Mouse (Mus musculus) E14TG2a.4 (cell line): ENCODE measurements around the gene Mrps35.

Experiments used
- CTCF ChIP-seq: conservative IDR thresholded peaks from 2 replicates; pipeline ENCODE4 v1.5.1; 2014; ENCODE audit warnings: low read length
- NANOG ChIP-seq: IDR thresholded peaks from 2 replicates; pipeline ENCODE4 v1.6.1; 2014; ENCODE audit warnings: borderline replicate concordance, low read length, mixed read lengths
- POU5F1 ChIP-seq: IDR thresholded peaks from 2 replicates; pipeline ENCODE4 v1.6.1; 2014; ENCODE audit warnings: low read length, borderline replicate concordance

DNA sequence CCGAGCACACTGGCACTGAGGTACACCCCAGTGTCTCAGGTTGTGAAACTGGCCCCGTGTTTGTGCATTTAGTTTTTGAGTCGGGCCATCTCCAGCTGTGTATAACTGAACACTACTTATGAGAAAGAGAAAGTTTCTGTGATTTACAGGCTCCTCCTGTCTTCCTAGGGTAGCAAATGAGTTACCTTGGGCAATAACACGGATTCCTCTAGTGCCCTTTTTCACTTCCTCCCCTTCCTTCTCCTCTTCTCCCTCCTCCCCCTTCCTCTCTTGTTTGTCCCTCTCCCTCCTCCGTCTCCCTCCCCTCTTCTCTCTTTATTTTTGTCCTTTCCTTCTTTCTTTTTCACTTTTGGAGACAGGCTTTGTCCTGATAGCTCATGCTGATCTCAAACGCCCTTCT lies 31.0 kb upstream of the Mrps35 start:
- no peak for TF ChIP-seq CTCF
- no peak for TF ChIP-seq NANOG
- TF ChIP-seq POU5F1 = no peak
